Mouse (Mus musculus): ENCODE measurements at regions not wholly inside any gene's neighbourhood (a gene's known extent, or its start where the extent isn't known, plus 50 kb on each side); places are given as distances from the start of the nearest gene placed in this dataset.
A peak's percentile ranks its signal among the peaks of the same experiment; 100 is the strongest.

DNA sequence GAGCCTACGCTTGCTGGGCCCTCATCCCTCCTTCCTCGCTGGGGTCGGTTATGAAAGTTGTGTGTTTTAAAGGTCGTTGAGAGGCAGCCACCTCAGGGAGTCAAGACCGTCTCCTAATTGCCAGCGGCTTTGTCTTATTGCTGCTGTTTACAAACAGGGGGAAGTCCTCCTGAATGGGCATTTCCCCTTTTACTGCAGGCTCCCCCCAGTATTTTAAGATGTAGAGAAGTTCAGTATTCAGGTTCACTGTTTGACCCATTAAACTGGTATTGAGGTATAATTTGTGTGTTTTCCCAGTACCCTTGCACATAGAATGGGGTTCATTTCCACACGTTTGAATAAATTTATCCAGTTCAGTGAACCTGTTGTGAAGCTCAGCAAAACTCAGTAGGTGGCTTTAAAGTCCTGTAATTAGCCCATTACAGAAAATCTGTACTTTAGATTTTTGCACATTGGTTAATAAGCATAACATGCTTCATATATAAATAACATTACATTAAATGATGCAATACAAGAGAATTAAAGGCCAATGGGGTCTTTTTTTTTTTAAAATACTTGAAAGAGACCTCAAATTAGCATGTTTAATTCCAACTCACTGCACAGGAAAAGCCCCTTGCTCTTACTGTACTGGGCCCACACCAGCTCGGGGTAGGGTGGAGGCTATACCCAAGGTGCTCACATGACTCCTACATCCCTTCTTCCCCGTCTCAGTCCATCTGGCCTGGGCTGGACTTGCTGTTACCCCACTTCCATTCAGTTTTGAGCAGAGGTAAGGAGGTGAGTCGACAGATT is 63.7 kb downstream of the Nkx2-1 start:
- WGBS: 39% methylated on average over 10 of the region's 10 CpGs
- ATAC-seq (ENCODE audit: insufficient read depth, low FRiP score, low TSS enrichment): no peak
- Histone ChIP-seq H3K9ac (ENCODE audit: low read length) (no peak overlapping the region), H3K9me3 (ENCODE audit: control insufficient read depth, low read length) (no peaks in the 10 kb centered on the region), H3K4me1 (ENCODE audit: control insufficient read depth, insufficient read depth, low read length) (no peaks in the 10 kb centered on the region), H3K27ac (ENCODE audit: low read depth, low read length) (no peak overlapping the region), H3K36me3 (ENCODE audit: control insufficient read depth, insufficient read depth, low read length) (no peaks in the 10 kb centered on the region), H3K4me3 (ENCODE audit: low read depth, low read length) (no peak overlapping the region), H3K4me2 (ENCODE audit: low read depth) (no peak overlapping the region), H3K27me3 (ENCODE audit: control insufficient read depth, insufficient read depth, low read length) (peaks cover 48% of the 10 kb centered on the region)
- DNase-seq (ENCODE audit: low spot score): no peak

DNA sequence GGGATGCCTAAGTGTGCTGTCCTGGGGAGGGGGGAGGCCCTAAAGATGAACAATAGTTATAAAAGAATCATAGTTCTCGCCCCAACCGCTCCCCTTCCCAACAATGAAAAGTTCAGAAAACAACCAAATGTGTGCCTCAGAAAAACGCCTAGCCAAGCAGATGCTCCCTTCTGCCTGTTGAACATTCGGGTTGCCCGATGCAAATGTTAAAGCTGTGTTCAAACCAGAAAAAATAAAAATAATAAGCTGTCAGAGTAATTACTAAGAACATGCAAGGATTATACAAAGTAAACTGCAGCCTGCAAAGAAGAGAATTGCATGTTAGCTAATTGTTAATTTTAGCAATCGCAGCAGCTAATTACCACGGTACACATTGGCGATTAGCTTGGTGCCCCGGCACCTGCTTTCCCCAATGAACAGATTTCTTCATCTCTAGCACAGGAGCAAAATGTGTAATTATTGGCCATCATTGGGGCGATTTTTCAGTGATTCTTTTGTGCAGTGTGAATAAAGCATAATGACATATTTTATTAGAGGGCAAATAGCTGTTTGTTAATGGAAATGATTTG is 65.7 kb downstream of the Nkx2-1 start:
- Histone ChIP-seq H3K27ac (ENCODE audit: low read depth, low read length) (no peak overlapping the region), H3K27me3 (ENCODE audit: control insufficient read depth, insufficient read depth, low read length) (peaks cover 52% of the 10 kb centered on the region), H3K9ac (ENCODE audit: low read length) (no peak overlapping the region), H3K4me1 (ENCODE audit: control insufficient read depth, insufficient read depth, low read length) (no peaks in the 10 kb centered on the region), H3K4me2 (ENCODE audit: low read depth) (no peak overlapping the region), H3K4me3 (ENCODE audit: low read depth, low read length) (no peak overlapping the region), H3K36me3 (ENCODE audit: control insufficient read depth, insufficient read depth, low read length) (no peaks in the 10 kb centered on the region), H3K9me3 (ENCODE audit: control insufficient read depth, low read length) (no peaks in the 10 kb centered on the region)
- 78% methylated on average over 10 of the region's 10 CpGs for WGBS
- ATAC-seq (ENCODE audit: insufficient read depth, low FRiP score, low TSS enrichment) (no peak), DNase-seq (ENCODE audit: low spot score) (no peak)

DNA sequence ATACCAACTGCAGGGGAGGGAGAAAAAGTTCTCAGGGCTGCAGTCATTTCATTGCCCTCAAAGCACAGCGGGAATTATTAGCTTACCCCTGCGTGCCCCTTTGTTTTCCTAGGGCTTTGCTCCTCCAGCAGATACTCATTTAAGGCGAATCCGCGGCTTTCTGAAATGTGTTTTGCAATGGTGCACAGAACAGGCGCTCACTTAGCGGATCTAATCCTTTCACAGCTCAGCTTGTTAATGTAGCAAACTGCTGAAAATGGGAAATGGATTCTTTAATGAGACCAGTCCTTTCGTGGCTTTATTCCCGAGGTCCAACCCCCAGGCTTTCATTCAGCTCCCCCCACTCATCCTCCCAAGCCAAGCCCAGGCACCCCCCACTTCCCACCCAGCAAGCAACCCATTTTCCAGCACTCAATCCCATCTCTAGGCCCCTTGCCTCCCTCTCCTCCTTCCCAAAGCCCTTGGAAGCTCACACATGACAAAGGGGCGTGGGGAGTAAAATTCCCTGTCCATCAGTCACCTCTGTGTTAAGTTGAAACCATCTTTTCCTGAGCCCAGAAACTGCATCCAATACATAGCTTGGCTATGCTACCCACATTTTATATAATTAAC is 77.1 kb downstream of the Nkx2-1 start:
- no peak overlapping the region for H3K9ac ChIP-seq (ENCODE audit: low read length)
- no peak overlapping the region for H3K4me3 ChIP-seq (ENCODE audit: low read depth, low read length)
- peaks cover 2% of the 10 kb centered on the region; the same call in 1 of the 2 replicates for H3K4me1 ChIP-seq (ENCODE audit: control insufficient read depth, insufficient read depth, low read length)
- H3K4me2 ChIP-seq (ENCODE audit: low read depth): peak overlapping the region; percentile 17; the same call in 1 of the 2 replicates
- no peak overlapping the region for H3K27ac ChIP-seq (ENCODE audit: low read depth, low read length)
- no peaks in the 10 kb centered on the region for H3K9me3 ChIP-seq (ENCODE audit: control insufficient read depth, low read length)
- H3K36me3 ChIP-seq (ENCODE audit: control insufficient read depth, insufficient read depth, low read length): no peaks in the 10 kb centered on the region
- DNase-seq (ENCODE audit: low spot score) (peak; percentile 25), ATAC-seq (ENCODE audit: insufficient read depth, low FRiP score, low TSS enrichment) (no peak)
- H3K27me3 ChIP-seq (ENCODE audit: control insufficient read depth, insufficient read depth, low read length): peaks cover 82% of the 10 kb centered on the region
- 2% methylated on average over 10 of the region's 10 CpGs for WGBS

DNA sequence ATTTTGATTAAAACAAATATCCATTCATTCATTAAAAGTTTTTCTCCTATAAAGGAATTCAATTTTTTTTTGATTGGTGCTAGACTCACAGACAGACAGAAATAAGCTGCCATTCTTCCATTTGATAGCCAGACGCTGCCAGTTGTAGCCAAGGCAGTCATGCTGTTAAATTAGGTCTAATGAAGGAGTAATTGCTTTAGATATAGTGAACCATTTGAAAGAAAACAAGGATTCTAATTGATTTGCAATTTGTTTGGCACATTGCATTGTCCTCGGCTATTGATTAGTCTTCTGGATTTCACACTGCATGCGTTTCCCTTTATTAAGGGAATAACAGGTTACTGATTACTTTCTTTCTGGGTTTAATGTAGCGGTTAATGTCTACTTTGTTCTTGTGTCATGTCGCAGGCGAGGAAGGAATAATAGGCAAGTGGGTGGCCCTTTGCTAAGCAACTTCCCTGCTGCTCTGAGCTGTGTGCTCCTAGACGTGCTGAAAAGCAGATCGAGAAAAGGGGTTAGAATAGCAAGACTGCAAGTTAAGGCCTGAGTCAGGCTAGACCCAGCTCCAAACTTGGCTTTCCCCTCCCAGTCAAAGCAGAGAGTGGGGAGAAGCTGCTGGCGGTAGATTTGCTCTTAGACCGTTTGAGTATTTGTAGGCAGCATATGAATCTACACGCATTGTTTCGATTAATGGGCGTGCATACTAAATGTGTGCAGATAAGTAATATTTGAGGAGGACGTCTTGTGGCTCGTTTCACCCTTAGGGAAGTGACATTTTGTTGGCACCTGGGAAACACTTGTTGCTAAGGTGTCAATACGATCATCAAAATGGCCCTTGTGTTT is 77.8 kb downstream of the Nkx2-1 start:
- H3K4me3 ChIP-seq (ENCODE audit: low read depth, low read length): no peak overlapping the region

DNA sequence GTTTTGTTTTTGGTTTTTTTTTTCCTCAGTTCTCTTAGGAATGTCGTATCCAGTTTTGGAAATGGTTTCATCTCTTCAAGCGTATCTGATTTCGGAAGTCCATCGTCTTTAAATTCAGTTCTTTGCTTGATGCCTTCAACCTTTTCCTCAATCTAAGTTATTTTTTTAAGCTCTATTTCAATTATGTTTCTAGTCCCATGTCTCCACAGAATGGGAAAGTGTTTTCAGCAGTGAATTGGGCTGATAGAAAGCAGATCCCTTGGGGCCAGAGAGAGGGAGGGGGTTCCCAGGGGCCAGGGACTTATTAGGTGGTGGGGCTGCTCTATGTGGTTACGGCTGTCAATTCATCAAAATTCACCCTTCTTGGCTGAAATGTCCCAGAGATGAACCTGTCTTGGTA is 78.8 kb downstream of the Nkx2-1 start:
- Histone ChIP-seq H3K4me1 (ENCODE audit: control insufficient read depth, insufficient read depth, low read length) (peaks cover 2% of the 10 kb centered on the region; the same call in 1 of the 2 replicates), H3K4me3 (ENCODE audit: low read depth, low read length) (no peak overlapping the region), H3K27ac (ENCODE audit: low read depth, low read length) (no peak overlapping the region), H3K36me3 (ENCODE audit: control insufficient read depth, insufficient read depth, low read length) (no peaks in the 10 kb centered on the region), H3K27me3 (ENCODE audit: control insufficient read depth, insufficient read depth, low read length) (peaks cover 83% of the 10 kb centered on the region), H3K9me3 (ENCODE audit: control insufficient read depth, low read length) (no peaks in the 10 kb centered on the region), H3K9ac (ENCODE audit: low read length) (no peak overlapping the region), H3K4me2 (ENCODE audit: low read depth) (no peak overlapping the region)
- WGBS: 51% methylated on average over 5 of the region's 5 CpGs
- DNase-seq (ENCODE audit: low spot score): no peak
- ATAC-seq (ENCODE audit: insufficient read depth, low FRiP score, low TSS enrichment): no peak

More for the DNA sequence above, 77.8 kb downstream of the Nkx2-1 start:
- no peak overlapping the region for H3K9ac ChIP-seq (ENCODE audit: low read length)
- H3K4me1 ChIP-seq (ENCODE audit: control insufficient read depth, insufficient read depth, low read length): peaks cover 2% of the 10 kb centered on the region; the same call in 1 of the 2 replicates
- WGBS: 3% methylated on average over 16 of the region's 16 CpGs
- H3K9me3 ChIP-seq (ENCODE audit: control insufficient read depth, low read length): no peaks in the 10 kb centered on the region
- H3K36me3 ChIP-seq (ENCODE audit: control insufficient read depth, insufficient read depth, low read length): no peaks in the 10 kb centered on the region
- H3K27me3 ChIP-seq (ENCODE audit: control insufficient read depth, insufficient read depth, low read length): peaks cover 80% of the 10 kb centered on the region
- H3K4me2 ChIP-seq (ENCODE audit: low read depth): peak overlapping the region; percentile 17; the same call in 1 of the 2 replicates
- peak; percentile 72; the same call in 1 of the 2 replicates for ATAC-seq (ENCODE audit: insufficient read depth, low FRiP score, low TSS enrichment)
- peak; percentile 58 for DNase-seq (ENCODE audit: low spot score)
- H3K27ac ChIP-seq (ENCODE audit: low read depth, low read length): no peak overlapping the region

DNA sequence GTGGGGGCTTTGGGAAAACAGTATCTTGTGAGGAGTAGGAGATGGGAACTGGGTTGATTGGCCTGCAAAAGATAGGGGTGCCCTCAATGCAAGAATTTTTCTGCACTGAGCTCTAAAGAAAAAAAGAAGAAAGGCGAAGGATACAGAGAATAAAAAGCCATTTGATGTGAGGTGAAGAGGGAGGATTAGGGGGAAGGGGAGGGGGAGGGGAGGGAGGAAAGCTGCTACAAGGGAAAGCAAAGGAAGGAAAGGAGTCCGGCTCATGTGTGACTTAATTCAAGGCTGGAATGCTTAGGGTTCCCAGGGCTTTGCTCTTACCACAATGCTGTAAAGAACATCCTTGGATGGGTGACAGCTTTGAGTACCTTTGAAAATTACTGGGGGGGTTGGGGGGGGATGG is 79.4 kb downstream of the Nkx2-1 start:
- Histone ChIP-seq H3K4me3 (ENCODE audit: low read depth, low read length) (no peak overlapping the region), H3K27me3 (ENCODE audit: control insufficient read depth, insufficient read depth, low read length) (peaks cover 82% of the 10 kb centered on the region), H3K9ac (ENCODE audit: low read length) (no peak overlapping the region), H3K9me3 (ENCODE audit: control insufficient read depth, low read length) (no peaks in the 10 kb centered on the region), H3K4me2 (ENCODE audit: low read depth) (no peak overlapping the region), H3K27ac (ENCODE audit: low read depth, low read length) (no peak overlapping the region), H3K36me3 (ENCODE audit: control insufficient read depth, insufficient read depth, low read length) (no peaks in the 10 kb centered on the region), H3K4me1 (ENCODE audit: control insufficient read depth, insufficient read depth, low read length) (peaks cover 2% of the 10 kb centered on the region; the same call in 1 of the 2 replicates)
- ATAC-seq (ENCODE audit: insufficient read depth, low FRiP score, low TSS enrichment) (no peak), DNase-seq (ENCODE audit: low spot score) (no peak)
- 8% methylated on average over 2 of the region's 2 CpGs for WGBS

DNA sequence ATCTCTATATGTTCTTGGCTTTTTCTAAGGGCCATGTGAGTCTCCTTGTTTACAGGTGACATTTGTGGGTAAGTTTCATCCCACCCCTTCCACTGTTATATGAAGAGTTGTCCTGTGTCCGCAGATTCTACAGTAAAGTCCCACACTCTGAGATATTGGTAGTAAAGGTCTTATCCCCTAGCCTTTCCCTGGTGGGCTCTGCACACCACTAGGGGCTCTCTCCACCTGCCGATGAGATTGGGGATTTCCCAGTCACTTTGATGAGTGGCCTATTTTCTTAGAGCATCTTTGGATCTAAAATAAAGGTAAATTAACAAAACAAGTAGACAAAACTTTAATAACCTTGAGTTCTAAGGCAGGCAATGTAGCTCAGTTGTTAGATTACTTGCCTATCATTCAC is 86.4 kb downstream of the Nkx2-1 start:
- Histone ChIP-seq H3K27me3 (ENCODE audit: control insufficient read depth, insufficient read depth, low read length) (peaks cover 58% of the 10 kb centered on the region), H3K9ac (ENCODE audit: low read length) (no peak overlapping the region), H3K9me3 (ENCODE audit: control insufficient read depth, low read length) (no peaks in the 10 kb centered on the region), H3K27ac (ENCODE audit: low read depth, low read length) (no peak overlapping the region), H3K36me3 (ENCODE audit: control insufficient read depth, insufficient read depth, low read length) (no peaks in the 10 kb centered on the region), H3K4me2 (ENCODE audit: low read depth) (no peak overlapping the region), H3K4me3 (ENCODE audit: low read depth, low read length) (no peak overlapping the region), H3K4me1 (ENCODE audit: control insufficient read depth, insufficient read depth, low read length) (no peaks in the 10 kb centered on the region)
- ATAC-seq (ENCODE audit: insufficient read depth, low FRiP score, low TSS enrichment) (no peak), DNase-seq (ENCODE audit: low spot score) (no peak)
- WGBS: 69% methylated on average over 2 of the region's 2 CpGs

DNA sequence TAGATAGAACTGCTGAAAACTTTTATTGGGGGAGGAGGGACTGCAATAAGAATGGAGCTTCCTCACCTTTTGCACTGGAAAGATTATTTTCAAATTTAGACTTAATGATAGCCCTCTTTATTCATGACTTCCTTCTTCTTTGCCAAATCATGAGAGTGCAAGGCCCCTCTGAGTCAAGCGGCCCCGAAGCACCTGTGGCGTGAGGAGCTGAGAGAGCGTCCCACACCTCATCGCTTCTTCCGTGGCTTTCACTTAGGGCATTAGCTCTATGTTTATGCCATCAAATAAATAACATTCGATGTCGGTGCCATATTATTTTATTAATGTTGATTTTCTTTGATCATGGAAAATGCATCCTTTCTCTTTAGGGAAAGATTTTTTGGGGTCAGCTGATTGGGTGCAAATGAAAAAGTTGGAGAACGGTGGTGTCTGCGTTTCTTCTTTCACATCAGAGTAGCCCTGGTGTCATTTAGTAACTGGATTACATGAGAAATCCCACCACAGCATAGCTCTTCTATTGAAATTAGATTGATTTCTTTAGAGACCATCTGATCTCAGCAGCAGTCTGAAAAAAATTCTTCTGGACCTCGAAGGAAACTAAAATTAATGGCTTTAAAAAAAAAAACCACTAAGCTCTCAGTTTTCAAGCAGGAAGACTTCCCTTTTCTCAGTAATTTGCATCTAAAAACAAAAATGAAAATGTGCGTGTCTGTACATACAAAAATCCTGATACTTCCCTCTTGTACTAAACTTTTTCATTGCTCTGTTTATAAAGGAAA is 87.7 kb downstream of the Nkx2-1 start:
- Histone ChIP-seq H3K9me3 (ENCODE audit: control insufficient read depth, low read length) (no peaks in the 10 kb centered on the region), H3K9ac (ENCODE audit: low read length) (no peak overlapping the region)
- WGBS: 86% methylated on average over 12 of the region's 12 CpGs

More for the DNA sequence above, 87.7 kb downstream of the Nkx2-1 start:
- Histone ChIP-seq H3K4me1 (ENCODE audit: control insufficient read depth, insufficient read depth, low read length) (no peaks in the 10 kb centered on the region), H3K27me3 (ENCODE audit: control insufficient read depth, insufficient read depth, low read length) (peaks cover 49% of the 10 kb centered on the region), H3K4me2 (ENCODE audit: low read depth) (no peak overlapping the region), H3K36me3 (ENCODE audit: control insufficient read depth, insufficient read depth, low read length) (no peaks in the 10 kb centered on the region), H3K27ac (ENCODE audit: low read depth, low read length) (no peak overlapping the region), H3K4me3 (ENCODE audit: low read depth, low read length) (no peak overlapping the region)
- no peak for DNase-seq (ENCODE audit: low spot score)
- ATAC-seq (ENCODE audit: insufficient read depth, low FRiP score, low TSS enrichment): no peak

All from neural tube, embryonic 11.5 days (tissue).